Mouse (Mus musculus) testis, postnatal 10 days (tissue): ENCODE data around the gene Krt73.

Source experiments
- DNase-seq: peaks from one replicate; pipeline ENCODE4 v3.0.0; 2021; ENCODE audit warnings: low spot score

Gene Krt73

DNA sequence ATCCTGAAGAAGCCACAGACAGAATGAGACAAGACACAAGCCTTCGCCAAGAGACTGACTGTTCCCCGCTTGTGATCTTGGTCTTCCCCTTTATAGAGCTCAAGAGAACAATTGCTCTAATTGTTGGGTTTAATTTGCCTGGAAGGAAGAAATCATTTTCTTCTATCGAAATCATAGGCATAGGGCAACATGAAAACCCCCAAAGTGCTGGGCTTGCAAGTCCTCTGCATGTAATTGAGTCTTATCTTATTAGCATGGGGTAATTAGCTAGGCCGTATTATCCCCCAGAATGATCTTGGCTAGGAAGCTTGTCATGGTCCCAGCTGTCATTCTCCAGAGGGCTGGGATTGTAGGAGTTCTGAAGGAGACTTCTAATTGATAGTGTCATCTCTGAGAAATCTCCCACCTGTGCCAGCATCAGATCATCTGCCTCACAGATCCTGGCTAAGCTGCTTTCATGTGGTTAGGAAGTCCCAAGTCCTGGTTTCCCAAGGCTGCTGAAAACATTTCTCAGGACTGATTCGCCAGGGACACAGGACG lies at the start of gene Krt73:
Gene Krt73 (minus strand): TSS at position 51 of the 540 bp plus-strand sequence.
- no peak for DNase-seq

DNA sequence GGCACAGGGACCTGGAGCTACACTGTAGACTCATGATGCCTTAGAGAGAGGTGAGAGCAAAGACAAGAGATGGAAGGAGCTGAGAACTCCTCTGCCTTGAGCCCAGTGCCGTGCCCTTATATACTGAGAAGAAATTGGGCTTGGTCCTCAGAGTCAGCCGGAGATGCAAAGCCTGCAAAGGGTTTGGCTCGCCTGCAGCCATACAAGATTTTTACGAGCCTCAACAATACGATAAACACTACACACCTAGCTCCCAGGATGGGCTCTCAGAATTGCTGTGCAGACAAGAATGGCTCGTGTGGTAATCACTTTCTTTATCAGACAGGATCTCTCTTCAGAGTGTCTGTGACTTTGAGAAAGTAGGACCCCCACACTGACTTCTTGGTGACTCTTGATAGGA lies 48.5 kb upstream of the Krt73 start, which contains the start of gene Krt1:
Gene Krt1 (minus strand): TSS at position 101 of the 400 bp plus-strand sequence.
- no peak for DNase-seq

DNA sequence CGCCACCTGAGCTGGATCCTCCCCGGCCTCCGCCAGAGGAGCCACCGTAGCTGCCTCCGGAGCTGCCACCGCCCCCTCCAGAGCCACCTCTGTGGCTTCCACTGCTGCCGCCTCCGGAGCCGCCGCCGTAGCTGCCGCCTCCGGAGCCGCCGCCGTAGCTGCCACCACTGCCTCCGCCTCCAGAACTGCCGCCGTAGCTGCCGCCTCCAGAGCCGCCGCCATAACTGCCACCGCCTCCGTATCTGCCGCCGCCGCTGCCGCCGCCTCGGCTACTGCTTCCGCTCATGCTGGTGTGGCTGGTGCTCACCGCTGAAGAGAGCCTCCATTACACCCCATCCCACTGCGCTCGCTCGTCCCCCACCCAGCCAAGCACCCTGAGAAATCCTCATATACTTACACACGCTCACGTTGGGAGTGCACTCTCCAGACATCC lies 43.8 kb upstream of the Krt73 start:
- no peak for DNase-seq

DNA sequence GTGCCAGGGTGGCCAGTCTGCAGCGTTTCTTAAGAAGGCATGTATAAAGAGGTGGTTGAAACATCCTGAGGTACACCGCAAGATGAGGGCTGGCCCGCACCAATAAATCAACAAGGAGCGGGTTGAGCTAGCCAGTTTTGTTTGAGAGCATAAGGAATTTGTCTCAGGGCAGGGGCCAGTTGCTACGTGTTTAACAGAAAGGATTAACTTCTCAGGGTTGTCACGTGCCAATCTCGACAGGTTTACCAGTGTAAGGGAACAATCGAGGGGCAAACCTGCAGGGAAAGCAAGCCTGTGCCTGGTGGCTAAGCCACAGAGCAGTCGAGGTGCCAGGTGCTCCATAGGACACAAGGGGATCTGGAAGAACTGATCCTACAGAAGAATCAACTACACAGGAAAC lies 41.0 kb upstream of the Krt73 start:
- DNase-seq, result no peak

DNA sequence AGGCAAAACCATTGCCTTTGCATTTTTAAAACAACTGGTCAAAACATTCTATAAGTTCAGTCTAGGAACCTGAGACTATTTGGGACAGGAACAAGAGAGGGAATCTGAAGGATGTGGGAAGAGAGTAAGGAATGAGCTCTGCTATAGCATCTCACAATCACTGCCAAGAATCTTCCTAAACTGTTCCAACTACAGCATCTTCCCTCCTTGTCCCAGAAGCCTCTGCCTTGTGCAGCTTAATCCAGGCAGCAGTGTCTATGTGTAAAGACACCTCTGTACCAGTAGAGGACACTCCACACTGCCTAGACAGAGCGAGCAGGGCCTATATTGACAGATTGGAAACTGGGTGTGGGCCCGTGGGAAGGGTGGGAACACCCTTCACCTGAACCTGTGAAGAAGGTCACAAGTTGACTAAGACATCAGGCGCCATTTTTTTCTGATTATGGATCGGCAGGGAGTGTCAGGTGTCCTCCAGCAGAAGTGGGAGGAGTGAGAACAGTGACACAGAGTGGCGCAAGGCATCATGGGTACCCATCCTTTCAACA lies 32.7 kb upstream of the Krt73 start:
- DNase-seq, result no peak

DNA sequence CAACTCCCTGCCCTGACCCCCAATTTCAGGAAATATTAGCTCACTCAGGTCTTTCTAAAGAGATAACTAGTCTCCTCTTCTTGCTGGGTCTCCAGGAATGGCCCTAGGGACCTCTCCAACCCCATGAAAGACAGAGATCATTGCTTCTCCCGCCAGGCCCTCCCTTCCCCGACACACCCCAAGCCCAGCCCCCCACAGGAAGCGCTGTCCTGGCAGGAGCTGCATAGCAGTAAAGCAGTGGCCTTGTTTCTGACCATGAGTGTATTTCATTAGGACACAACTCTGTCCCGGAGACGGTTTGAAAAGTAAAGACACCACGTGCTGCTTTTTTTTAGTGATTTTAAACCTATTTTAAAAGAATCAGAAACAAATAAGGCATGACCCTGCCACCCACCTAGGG lies 31.0 kb upstream of the Krt73 start:
- DNase-seq, result no peak

DNA sequence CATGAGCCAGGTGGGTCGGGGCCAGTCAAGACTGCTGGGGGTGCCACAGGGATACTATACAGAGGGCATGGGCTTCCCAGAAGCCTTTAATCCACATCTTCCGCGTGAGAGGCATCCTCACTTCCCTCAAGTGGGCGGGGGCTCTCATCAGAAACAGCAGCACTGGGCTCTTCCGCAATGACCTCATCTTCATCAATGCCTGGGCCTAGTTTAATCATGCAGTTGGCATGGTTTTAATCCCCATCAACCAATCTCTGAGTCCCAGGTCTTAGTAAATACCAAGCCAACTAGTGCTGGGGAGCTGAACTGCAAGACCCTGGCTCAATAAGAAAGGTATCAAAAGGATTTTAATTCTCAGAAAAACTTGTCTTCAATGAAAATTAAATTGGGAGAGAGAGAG lies 27.3 kb upstream of the Krt73 start:
- DNase-seq, result no peak

DNA sequence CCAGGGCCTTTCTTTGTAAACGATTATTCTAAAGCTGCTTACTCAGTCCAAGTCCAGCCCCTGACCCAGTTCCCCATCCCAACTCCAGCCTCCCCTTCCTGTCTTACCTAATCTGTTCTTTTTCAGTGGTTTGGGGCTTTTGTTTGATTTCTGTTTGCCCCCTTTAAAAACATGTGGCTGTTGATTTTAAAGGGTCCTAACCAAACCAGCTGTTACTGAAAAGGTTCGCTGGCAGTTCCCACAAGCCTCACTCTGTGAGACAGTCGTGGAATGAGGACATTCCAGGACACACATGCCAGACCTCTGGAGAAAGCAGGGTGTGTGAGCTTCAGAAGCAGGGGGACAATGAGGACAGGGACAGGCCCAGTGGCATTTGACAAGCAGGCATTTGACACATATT lies 19.6 kb upstream of the Krt73 start:
- DNase-seq, result no peak

DNA sequence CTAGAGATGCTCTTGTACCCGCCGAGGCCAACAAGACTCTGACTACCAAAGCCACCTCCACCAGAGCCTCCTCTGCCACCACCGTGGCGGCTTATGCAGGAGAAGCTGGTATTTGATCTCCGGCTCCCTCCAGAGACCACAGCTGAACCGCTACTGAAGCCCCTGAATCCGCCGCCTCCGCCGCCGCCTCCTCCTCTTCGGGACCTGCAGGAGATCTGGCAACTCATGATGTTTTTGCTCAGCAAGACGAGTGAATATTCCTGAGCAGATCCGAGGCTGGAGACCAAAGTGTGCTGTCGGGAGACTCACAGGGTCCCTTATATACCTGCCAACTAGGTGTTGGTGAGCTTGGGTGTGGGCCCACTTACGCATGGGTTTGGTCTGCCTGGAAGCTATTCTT lies 15.7 kb upstream of the Krt73 start, which contains the start of gene Krt2:
Gene Krt2 (minus strand): TSS at position 295 of the 400 bp plus-strand sequence.
- no peak for DNase-seq

DNA sequence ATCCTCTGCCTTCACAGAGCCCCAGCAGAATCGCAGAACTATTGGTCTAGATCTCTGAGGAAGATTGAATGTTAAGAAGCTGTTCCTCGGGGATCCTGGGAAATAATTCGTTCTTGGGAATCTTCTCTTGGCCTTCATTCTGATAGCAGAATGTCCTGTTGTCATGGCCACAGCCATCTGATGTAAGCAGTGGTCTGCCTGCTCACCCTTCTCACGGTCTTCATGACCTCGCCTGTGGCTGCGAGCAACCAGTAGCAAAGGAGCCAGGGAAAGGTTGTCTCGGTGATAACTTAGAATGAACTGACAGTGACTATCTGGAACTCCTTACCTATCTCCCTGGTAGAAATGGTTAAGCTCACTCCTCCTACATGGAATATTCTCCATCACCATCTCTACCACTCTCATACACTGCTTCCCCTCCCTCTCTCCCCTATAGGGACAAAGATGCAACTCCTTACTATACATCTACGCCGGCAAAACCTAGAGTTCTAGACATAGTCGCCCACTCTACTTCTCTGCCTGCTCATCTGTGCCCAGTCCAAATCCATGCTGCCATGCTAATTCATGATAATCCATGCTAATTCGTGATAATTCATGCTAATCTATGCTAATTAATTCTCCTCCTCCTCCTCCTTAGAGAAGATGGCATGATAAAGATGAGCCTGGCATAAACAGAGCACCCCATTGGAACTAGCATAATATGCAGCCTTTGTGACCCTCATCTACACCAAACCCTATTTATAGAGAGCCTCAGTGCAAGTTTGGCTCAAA lies 1.1 kb upstream of the Krt73 start:
- no peak for DNase-seq

DNA sequence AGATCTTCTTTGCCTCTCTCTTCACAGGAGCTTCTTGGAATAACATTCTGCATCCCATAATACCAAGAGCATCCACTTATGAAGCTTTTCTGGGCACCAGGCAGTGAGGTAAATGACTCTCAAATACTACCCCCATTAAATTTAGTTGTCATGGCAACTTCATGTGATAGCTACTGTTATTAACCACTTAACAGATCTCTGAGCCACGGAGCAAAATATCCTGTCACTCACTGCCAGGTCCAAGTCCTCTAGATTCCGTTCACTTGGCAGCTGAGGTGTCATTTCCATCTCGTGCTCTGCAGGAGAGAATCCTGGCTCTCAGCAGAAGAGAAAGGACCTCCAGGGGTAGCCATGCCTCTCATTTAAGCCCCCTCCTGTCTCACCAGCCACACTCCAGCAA lies 11.3 kb downstream of the Krt73 start:
- no peak for DNase-seq

DNA sequence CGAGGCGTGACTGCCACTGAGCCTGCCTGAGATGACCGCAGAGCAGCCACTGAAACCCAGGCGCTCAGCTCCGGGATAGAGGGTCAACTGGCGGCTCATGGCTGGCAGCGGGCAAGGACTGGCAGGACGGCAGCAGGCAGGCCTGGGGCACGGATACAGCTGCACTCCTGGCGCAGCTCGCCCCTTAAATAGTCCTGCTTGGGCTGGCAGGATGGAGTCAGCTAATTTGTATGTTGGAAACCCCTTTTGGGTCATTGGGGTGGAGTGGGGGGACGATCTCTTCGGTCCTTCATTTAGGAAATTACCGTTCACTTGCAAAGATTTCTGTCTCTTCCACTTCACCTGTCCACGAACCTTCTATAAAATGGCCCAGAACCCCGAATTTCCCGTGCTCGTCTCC lies 15.8 kb downstream of the Krt73 start, which contains the start of gene Krt72:
Gene Krt72 (minus strand): TSS at position 101 of the 400 bp plus-strand sequence.
- no peak for DNase-seq

DNA sequence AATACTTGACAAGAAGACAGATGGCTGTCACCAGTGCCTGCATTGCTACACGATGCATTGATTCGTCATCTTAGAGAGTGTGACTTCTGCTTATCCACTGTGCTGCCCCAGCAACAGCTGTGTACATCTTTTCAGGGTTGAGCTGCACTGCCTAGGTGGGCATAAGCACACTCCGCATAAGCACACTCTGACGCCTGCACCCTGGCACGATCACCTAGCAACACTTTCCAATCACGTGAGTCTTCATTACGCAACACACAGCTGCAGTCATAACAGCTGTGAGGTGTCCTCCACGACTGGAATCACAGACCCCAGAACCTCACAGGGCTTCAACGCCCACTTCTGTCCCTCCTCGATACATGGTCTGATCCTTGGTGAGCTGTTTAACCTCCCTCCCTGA lies 28.7 kb downstream of the Krt73 start:
- no peak for DNase-seq

DNA sequence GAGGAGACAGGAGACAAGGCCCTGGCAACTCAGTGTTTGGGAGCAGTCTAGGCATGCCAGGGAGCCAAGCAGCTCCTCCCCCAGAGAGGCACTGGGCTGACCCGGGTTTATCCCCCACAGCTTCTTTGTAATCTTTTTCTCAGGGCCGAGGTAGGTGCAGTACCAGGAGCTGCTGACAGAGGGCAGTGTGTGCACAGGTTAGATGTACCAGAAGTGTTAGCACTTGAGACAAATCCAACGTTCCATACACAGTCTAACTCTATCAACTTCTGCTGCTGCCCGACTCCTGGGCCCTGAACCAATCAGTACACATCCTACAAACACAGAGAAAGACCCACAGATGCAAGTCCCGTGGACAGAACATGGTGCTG lies 29.4 kb downstream of the Krt73 start:
- peak; percentile 93 for DNase-seq

DNA sequence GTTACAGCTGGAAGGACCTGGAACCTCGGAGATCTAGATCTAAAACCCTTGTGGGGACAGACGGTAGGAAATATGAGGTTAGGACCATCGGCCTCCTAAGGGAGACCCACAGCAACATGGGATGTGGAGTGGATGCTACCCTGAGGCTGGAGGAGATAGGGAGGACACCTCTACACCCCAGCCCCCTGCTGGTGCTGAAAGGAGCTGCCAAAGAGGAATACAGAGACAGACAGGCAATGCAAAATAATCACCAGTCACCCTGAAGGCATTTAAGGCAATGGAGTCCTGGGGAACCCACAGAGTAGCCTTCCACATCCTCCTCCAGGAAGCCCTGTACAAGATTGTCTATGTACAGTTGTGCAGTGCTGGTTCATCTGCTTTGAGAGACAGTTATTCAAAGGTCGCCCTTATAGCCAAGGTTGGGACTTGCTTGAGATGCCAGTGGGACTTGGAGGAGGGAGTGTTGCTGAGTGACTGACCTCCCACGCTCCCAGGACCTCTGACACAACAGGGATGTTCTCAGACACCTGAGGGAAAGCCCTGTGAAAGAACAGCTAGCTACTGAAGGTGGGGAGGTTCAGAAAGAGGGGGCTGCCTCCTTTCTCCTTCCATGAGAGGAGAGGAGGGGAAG lies 30.0 kb downstream of the Krt73 start:
- peak; percentile 53 for DNase-seq

DNA sequence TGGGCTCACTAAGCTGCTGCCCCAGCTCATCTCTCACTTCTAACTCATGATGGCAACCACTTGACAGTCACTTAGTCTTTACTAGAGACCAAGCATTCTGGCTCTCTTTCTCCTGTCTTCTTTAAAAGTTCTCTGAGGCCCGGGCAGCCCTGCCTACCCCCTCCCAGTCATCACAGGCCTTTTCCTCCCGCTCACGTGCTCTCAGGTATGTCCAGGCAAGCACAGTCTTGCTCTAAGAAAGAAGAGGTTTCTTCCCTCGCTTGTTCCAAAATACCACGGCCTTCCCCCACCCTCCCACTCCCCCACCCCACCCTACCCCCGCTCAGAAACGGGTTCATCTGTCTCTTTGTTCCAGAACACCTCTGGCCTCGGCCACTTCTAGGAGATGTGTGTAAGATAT lies 31.9 kb downstream of the Krt73 start:
- DNase-seq, result no peak
